Mouse (Mus musculus) heart, embryonic 14.5 days (tissue): ENCODE data around the gene Arid5b. TPM values are rescaled to one million over a fixed set of nuclear protein-coding genes. Genes with fewer than 3 reads are reported as not detected.

ENCODE experiments used
- ATAC-seq: fragments of 200-750 bp; cut with Nextera tagmentation; 2 replicates; pipeline ENCODE4 v1.8.0; 2017; ENCODE audit warnings: low read depth, moderate TSS enrichment; ENCODE audit not compliant: insufficient number of reproducible peaks, insufficient read depth, low FRiP score
- H3K27ac ChIP-seq, 2 experiments: fragments of 200-500 bp in 1 of 2; fragments of 300-500 bp in 1 of 2; sonication (generic) in 1 of 2; replicated peaks in 1 of 2; 2 replicates each; pipeline ENCODE4 v1.5.1; 2012 to 2014; ENCODE audit warnings: low read depth in 2 of 2, low read length in 2 of 2, control low read depth in 1 of 2, mild to moderate bottlenecking in 1 of 2, mixed read lengths in 1 of 2; ENCODE audit not compliant: control insufficient read depth in 1 of 2, insufficient read depth in 1 of 2
- H3K27me3 ChIP-seq: fragments of 300-500 bp; sonication (generic); 2 replicates; pipeline ENCODE4 v1.6.1; 2014; ENCODE audit warnings: mild to moderate bottlenecking, low read length, control low read depth; ENCODE audit not compliant: control insufficient read depth, insufficient read depth
- H3K36me3 ChIP-seq: fragments of 300-500 bp; sonication (generic); 2 replicates; pipeline ENCODE4 v1.6.1; 2014; ENCODE audit warnings: mild to moderate bottlenecking, control low read depth, low read length, mixed read lengths; ENCODE audit not compliant: control insufficient read depth, insufficient read depth
- H3K4me1 ChIP-seq, 2 experiments: fragments of 200-500 bp in 1 of 2; fragments of 300-500 bp in 1 of 2; sonication (generic) in 1 of 2; 2 replicates each; pipeline ENCODE4 v1.6.1; 2012 to 2014; ENCODE audit warnings: low read length in 2 of 2, control low read depth in 1 of 2, mixed read lengths in 1 of 2; ENCODE audit not compliant: control insufficient read depth in 2 of 2, insufficient read depth in 2 of 2
- H3K4me2 ChIP-seq: fragments of 300-500 bp; sonication (generic); 2 replicates; pipeline ENCODE4 v1.6.1; 2014; ENCODE audit warnings: mild to moderate bottlenecking, low read length
- H3K4me3 ChIP-seq, 2 experiments: fragments of 200-500 bp in 1 of 2; fragments of 300-500 bp in 1 of 2; sonication (generic) in 1 of 2; 2 replicates each; pipeline ENCODE4 v1.5.1; 2012 to 2014; ENCODE audit warnings: low read length in 2 of 2, mild to moderate bottlenecking in 2 of 2, control low read depth in 1 of 2, low read depth in 1 of 2, moderate library complexity in 1 of 2; ENCODE audit not compliant: control insufficient read depth in 1 of 2, insufficient read depth in 1 of 2
- H3K9ac ChIP-seq: fragments of 300-500 bp; sonication (generic); 2 replicates; pipeline ENCODE4 v1.6.1; 2014; ENCODE audit warnings: mild to moderate bottlenecking, low read length
- H3K9me3 ChIP-seq: fragments of 300-500 bp; sonication (generic); 2 replicates; pipeline ENCODE4 v1.6.1; 2016; ENCODE audit warnings: low read length, control low read depth; ENCODE audit not compliant: control insufficient read depth
- WGBS: fragments of 180-500 bp; shearing (Covaris S2); extraction: QIAGEN DNeasy Blood & Tissue Kit; methylation state at CpG from one replicate; pipeline ENCODE4 v1.1.7; 2014; 5-methylcytosine and 5-hydroxymethylcytosine counted together
- polyA plus RNA-seq: library from polyadenylated mRNA; unstranded; fragments of >200 nt; fragmentation: Nextera tagmentation; extraction: Ambion mirVana; gene quantifications from 2 replicates; pipeline ENCODE4 v1.2.1, GENCODE M21; 2014

Gene Arid5b
- 23.0 and 23.3 TPM in 2 replicates for polyA plus RNA-seq

GRCm38 (mm10) chr10:68278632-68279361 lies at the start of gene Arid5b:
Gene Arid5b (minus strand): TSS chr10:68278740.
- no peak for ATAC-seq
- Histone ChIP-seq H3K4me2 (peak within 1 kb of the TSS; percentile 77), H3K4me3 (peak within 1 kb of the TSS; percentile 73 to 87), H3K27ac (peak within 1 kb of the TSS; percentile 76 to 95), H3K36me3 (peaks cover 8% of the 10 kb centered on the region), H3K4me1 (peaks cover 2 to 21% of the 10 kb centered on the region in 2 experiments; a peak in 3 of 4 replicates), H3K27me3 (no peaks in the 10 kb centered on the region), H3K9ac (peak within 1 kb of the TSS; percentile 89), H3K9me3 (no peaks in the 10 kb centered on the region)
- WGBS = under 1% methylated on average over 24 of the region's 24 CpGs

GRCm38 (mm10) chr10:68325378-68325777 lies 46.8 kb upstream of the Arid5b start:
- H3K9me3 ChIP-seq = no peaks in the 10 kb centered on the region
- ATAC-seq = no peak
- H3K27ac ChIP-seq = no peak overlapping the region
- 79% methylated on average over 6 of the region's 6 CpGs for whole genome bisulfite sequencing
- no peak overlapping the region for H3K4me3 ChIP-seq
- H3K36me3 ChIP-seq = no peaks in the 10 kb centered on the region
- no peak overlapping the region for H3K9ac ChIP-seq
- no peaks in the 10 kb centered on the region for H3K27me3 ChIP-seq
- no peak overlapping the region for H3K4me2 ChIP-seq
- H3K4me1 ChIP-seq = no peaks in the 10 kb centered on the region

DNA sequence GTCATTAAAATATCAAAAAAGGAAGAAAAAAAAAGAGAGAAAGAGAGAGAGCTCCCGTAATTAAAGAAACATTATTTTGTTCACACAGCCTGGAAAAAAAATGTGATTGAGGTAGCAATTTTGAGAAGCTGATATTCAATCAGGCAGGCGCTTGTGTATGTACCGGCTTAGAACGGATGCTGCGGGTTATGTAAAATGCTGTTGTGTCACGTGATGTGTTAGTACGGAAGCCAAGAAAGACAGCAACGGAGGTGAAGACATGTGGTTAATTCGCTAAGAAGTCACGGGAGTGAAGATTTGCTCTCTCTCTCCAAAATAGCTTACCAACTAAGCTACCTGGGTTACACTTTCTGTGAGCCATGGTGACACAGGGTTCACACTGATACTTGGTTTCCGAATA lies 45.5 kb upstream of the Arid5b start:
- no peaks in the 10 kb centered on the region for H3K27me3 ChIP-seq
- peaks cover 5 to 8% of the 10 kb centered on the region in 2 experiments for H3K4me1 ChIP-seq
- no peak for ATAC-seq
- no peak overlapping the region for H3K27ac ChIP-seq
- no peak overlapping the region for H3K4me3 ChIP-seq
- H3K9me3 ChIP-seq = no peaks in the 10 kb centered on the region
- H3K36me3 ChIP-seq = no peaks in the 10 kb centered on the region
- no peak overlapping the region for H3K9ac ChIP-seq
- WGBS = 88% methylated on average over 11 of the region's 11 CpGs
- no peak overlapping the region for H3K4me2 ChIP-seq

GRCm38 (mm10) chr10:68323167-68323566 lies 44.6 kb upstream of the Arid5b start:
- 69% methylated on average over 3 of the region's 3 CpGs for WGBS
- Histone ChIP-seq H3K4me2 (no peak overlapping the region), H3K9ac (no peak overlapping the region), H3K4me3 (no peak overlapping the region), H3K4me1 (peaks cover 8 to 16% of the 10 kb centered on the region in 2 experiments), H3K27ac (no peak overlapping the region), H3K36me3 (no peaks in the 10 kb centered on the region), H3K9me3 (no peaks in the 10 kb centered on the region), H3K27me3 (no peaks in the 10 kb centered on the region)
- no peak for ATAC-seq

GRCm38 (mm10) chr10:68320986-68321385 lies 42.4 kb upstream of the Arid5b start:
- Histone ChIP-seq H3K9me3 (no peaks in the 10 kb centered on the region), H3K9ac (no peak overlapping the region), H3K27ac (no peak overlapping the region), H3K27me3 (no peaks in the 10 kb centered on the region), H3K4me1 (peaks cover 8 to 16% of the 10 kb centered on the region in 2 experiments), H3K4me2 (no peak overlapping the region), H3K36me3 (no peaks in the 10 kb centered on the region), H3K4me3 (no peak overlapping the region)
- no peak for ATAC-seq
- WGBS = 75% methylated on average over 4 of the region's 4 CpGs

GRCm38 (mm10) chr10:68320496-68320895 lies 42.0 kb upstream of the Arid5b start:
- no peak for ATAC-seq
- no peaks in the 10 kb centered on the region for H3K36me3 ChIP-seq
- no peak overlapping the region for H3K4me3 ChIP-seq
- H3K27me3 ChIP-seq = no peaks in the 10 kb centered on the region
- H3K27ac ChIP-seq = no peak overlapping the region
- H3K9ac ChIP-seq = no peak overlapping the region
- no peak overlapping the region for H3K4me2 ChIP-seq
- 92% methylated on average over 5 of the region's 5 CpGs for WGBS
- H3K9me3 ChIP-seq = no peaks in the 10 kb centered on the region
- peaks cover 8 to 16% of the 10 kb centered on the region in 2 experiments for H3K4me1 ChIP-seq

- peak overlapping the region; percentile 80 to 88 for H3K27ac ChIP-seq
- 25% methylated on average over 6 of the region's 6 CpGs for WGBS
- H3K9ac ChIP-seq = peak overlapping the region; percentile 36
- ATAC-seq = 0 out of 2 replicates have a peak, but pooled peaks have one; percentile 31
- H3K36me3 ChIP-seq = no peaks in the 10 kb centered on the region
- H3K4me3 ChIP-seq = no peak overlapping the region
- peaks cover 8 to 16% of the 10 kb centered on the region in 2 experiments for H3K4me1 ChIP-seq
- no peaks in the 10 kb centered on the region for H3K9me3 ChIP-seq
- H3K27me3 ChIP-seq = no peaks in the 10 kb centered on the region
- H3K4me2 ChIP-seq = 0 out of 2 replicates have a peak overlapping the region, but pooled peaks have one; percentile 5
Observed at GRCm38 (mm10) chr10:68319438-68319837, 40.9 kb upstream of the Arid5b start.
